Mouse (Mus musculus) retina, postnatal 1 day (tissue): ENCODE results near the gene S1pr4.

Experiments used
- DNase-seq: peaks from one replicate; pipeline ENCODE4 v3.0.0-alpha.2; 2012

The S1pr4 gene

GRCm38 (mm10) chr10:81519227-81519977 lies 19.5 kb upstream of the S1pr4 start:
- no peak for DNase-seq

- peak; percentile 76 for DNase-seq
Measured at GRCm38 (mm10) chr10:81518546-81518945, 18.6 kb upstream of the S1pr4 start.

GRCm38 (mm10) chr10:81517227-81517626 lies 17.3 kb upstream of the S1pr4 start:
- no peak for DNase-seq

GRCm38 (mm10) chr10:81513798-81514197 lies 13.9 kb upstream of the S1pr4 start:
- DNase-seq, result no peak

- no peak for DNase-seq
Measured at GRCm38 (mm10) chr10:81510246-81510810, 10.4 kb upstream of the S1pr4 start.

- DNase-seq, result no peak
Measured at GRCm38 (mm10) chr10:81507691-81508489, 8.0 kb upstream of the S1pr4 start.

GRCm38 (mm10) chr10:81507095-81507494 lies 7.2 kb upstream of the S1pr4 start:
- no peak for DNase-seq

GRCm38 (mm10) chr10:81505016-81505664 lies 5.2 kb upstream of the S1pr4 start:
- peak; percentile 15 for DNase-seq

- DNase-seq, result peak; percentile 84
Measured at GRCm38 (mm10) chr10:81502658-81503057, 2.7 kb upstream of the S1pr4 start.

- no peak for DNase-seq
Measured at GRCm38 (mm10) chr10:81501863-81502262, 1.9 kb upstream of the S1pr4 start.

GRCm38 (mm10) chr10:81499250-81499901 lies 556 bp downstream of the S1pr4 start:
- no peak for DNase-seq

- no peak for DNase-seq
Measured at GRCm38 (mm10) chr10:81498316-81499249, 1.3 kb downstream of the S1pr4 start.

GRCm38 (mm10) chr10:81497401-81498270 lies 2.3 kb downstream of the S1pr4 start:
- DNase-seq, result no peak

- no peak for DNase-seq
Measured at GRCm38 (mm10) chr10:81496969-81497368, 3.0 kb downstream of the S1pr4 start.

GRCm38 (mm10) chr10:81496264-81496901 lies 3.5 kb downstream of the S1pr4 start, which contains the start of gene Ncln:
TSS of gene Ncln (minus strand) at chr10:81496392.
- DNase-seq, result peak; percentile 99

GRCm38 (mm10) chr10:81495616-81496263 lies 4.2 kb downstream of the S1pr4 start:
- DNase-seq, result no peak

- DNase-seq, result no peak
Measured at GRCm38 (mm10) chr10:81495151-81495550, 4.8 kb downstream of the S1pr4 start.

GRCm38 (mm10) chr10:81494260-81495041 lies 5.5 kb downstream of the S1pr4 start:
- no peak for DNase-seq
